Mouse (Mus musculus): Measurements from ENCODE around the gene Dscaml1.

Gene Dscaml1

DNA sequence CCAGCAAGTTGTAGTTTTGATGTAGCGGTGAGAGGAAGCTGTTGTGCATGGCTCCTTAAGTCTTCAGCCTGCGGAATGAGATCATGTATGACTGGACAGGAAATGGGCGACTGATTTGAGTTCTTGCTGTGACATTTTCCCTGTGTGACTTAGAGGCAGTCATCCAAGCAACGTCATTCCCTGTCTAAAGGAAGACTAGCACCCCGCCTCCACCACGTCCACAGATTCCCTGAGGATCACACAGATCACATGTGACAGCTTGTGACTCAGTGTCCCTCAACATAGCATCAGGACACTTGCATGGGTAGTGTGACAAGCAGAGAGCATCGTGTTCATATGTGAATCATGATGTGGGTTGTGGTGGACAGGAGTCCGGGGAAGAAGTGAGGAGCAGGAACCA is 147.6 kb downstream of the Dscaml1 start:
- DNase-seq = no peak

DNA sequence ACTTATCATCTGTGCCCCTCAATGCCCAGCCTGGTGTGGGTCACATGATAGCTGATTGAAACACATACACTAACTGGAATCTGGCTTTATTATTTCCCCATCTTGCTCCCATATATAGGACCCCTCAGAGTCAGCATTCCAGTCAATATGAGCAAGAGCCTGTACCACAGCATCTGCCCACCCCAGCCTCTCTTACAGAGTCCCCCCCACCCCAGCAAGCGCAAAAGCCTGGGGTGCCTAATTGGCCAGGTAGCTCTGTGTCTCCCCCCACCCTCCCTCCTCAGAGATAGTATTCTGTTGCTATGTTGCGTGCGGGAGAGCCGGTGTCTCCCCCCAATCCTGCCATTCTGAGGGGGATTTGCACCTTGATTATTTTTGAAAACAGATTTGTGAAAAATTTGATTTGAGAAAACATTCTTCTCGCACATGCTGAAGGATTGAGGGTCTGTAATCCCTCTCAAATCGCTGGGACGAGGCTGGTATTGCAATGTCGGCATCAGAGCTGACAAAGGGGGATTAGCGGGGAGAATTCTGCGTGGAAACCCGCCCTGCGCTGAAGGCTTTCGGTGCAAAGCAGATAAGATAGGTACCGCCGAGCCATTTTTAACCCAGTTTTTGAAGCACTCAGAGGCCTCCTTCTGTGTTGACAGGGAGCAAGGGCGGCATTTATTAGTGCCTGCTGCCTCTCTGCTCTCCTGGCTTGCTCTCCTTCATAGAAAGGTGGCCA is 153.8 kb downstream of the Dscaml1 start:
- no peak for DNase-seq

DNA sequence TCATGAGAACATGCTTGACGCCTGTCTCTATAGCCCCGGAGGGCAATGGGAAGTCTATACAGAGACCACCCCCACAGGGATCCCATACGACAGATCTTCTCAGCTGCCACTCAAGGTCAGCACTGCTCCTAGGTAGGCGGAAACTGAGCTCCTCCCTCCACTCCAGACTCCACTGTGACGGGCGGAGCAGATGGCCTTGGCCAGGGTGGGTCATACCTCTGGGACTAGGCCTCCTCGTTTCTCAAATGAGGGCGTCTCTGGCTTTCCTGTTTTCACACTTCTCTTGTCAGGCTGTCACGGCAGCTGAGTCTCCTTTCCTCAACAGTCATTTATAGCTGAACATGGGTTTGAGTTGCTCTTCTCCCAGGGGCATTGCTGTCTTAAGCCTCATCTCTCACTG is 160.0 kb downstream of the Dscaml1 start:
- no peak for DNase-seq

DNA sequence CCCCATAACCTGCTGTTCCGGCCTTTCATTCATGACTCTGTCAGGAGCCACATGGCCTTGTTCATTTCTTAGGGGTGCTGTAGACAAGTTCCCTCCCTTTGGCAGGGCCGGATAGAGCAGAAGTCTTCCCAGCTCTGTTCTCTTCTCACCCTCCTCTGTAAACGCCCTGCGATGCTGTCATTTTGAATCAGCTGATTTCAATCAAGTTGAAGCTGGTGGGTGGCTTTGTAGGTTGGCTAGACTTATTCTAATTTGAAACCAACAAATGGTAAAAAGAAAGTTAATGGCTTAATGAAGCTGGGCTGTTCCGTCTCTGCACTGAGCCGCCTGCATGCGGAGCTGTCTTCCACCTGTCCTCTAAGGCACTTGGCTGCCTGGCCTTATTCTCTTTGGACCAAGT is 161.3 kb downstream of the Dscaml1 start:
- no peak for DNase-seq

DNA sequence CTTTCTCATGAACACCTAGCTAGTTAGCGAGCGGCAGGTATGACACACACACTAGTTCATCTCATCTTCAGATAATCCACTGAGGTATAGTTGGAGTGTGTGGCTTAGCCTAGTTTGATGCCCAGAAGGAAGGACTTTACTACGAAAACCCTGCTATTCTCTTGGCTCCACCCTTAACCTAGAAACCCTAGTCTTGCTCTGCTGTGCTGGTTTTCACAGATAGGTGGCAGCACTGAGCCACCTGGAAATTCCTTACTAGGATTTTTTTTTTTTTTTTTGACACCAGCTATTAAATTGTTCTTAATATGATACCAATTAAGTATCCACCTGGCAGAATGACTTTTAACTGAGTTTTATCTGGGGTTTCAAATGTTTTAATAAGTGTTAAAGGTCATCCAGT is 163.4 kb downstream of the Dscaml1 start:
- peak; percentile 36 for DNase-seq

DNA sequence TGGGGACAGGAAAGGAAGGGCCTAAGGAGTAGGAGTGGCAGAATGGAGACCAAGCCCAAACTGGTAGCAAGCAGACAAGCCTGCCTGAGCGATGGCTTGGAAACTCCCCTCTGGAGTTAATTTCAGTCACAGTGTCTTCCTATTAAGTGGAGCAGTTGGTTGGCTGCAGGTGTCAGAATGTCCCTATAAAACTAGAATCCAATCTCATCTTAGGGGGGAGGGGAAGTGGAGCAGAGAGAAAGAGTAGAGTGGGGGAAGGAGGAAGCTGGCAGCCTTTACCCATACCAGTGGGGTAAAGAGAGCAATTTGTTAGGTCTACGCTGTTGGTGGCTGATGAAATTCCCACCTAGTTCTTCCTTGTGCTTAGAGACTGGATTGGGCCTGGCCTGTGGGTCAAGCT is 164.6 kb downstream of the Dscaml1 start:
- DNase-seq = no peak

DNA sequence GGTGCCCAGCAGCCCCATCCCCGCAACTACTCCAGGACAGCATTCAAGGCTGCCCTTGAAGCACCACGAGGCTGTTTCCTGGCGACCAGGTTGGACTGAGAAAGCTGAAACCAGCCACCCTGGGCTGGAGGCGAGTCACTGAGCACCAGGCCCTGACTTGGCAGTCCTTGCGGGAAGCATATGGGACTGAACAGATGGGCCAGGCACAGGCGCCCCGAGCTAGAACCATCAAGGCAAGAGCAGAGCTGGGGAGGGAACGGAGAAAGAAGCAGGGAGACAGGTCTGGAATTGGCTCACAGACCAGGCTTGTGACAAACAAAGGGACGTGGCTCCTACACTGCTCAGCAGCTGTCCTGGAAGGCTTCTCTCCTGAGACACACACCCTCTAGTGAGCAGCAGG is 165.9 kb downstream of the Dscaml1 start:
- DNase-seq = peak; percentile 22

DNA sequence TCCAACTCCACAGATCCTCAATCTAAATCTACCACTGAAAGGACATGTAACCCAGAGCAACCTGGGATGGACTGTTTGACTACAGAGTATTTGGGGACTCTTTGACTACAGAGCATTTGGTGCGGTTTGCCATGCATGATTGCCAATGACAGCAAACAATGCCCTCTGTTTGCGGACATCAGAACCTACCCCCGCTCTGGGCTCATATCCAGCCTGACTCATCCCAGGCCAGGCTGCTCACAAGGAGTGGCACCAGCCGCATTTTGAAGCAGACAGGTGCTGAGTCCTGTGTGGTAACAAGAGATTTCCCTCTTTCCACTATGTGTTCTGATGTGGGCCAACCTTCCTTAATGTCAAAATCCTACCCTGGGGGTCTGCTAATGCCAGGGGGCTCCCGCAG is 171.7 kb downstream of the Dscaml1 start:
- DNase-seq = no peak

DNA sequence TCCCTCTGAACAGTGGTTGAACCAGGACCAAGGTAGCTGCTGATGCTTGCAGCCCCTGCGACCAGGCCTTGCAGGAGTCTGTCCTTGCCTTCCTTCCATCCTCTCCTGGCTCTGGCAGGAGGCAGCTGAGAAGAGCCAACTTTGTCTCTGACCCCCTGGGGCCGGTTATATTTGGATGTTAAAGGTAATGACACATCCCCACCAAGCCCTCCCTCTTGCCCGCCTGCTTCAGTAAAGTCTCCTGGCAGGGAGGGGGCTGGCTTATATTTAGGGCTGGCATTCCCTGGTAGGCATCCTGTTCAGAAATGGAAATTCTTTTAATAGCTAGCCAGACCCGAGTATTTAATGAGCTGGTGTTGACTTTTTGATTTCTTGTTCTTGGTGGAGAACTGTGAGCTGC is 172.9 kb downstream of the Dscaml1 start:
- no peak for DNase-seq

DNA sequence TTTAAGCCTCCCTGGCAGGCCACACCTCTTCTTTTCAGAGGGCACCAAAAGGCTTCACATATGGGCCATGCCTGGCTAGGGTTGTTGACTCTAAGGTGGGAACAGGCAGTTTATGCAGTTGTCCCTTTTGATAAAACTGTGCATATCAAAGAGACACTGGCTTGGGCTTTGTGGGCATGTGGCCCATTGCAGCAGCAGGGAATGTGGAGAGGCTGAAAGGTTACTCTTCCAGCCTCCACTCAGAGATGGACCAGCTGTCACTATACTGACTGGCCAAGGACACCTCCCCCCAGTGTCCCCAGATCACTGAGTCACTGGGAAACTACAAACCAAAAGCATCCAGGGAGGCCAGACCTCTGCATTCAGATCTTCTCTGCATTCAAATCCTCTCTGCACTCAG is 180.9 kb downstream of the Dscaml1 start:
- DNase-seq = no peak

DNA sequence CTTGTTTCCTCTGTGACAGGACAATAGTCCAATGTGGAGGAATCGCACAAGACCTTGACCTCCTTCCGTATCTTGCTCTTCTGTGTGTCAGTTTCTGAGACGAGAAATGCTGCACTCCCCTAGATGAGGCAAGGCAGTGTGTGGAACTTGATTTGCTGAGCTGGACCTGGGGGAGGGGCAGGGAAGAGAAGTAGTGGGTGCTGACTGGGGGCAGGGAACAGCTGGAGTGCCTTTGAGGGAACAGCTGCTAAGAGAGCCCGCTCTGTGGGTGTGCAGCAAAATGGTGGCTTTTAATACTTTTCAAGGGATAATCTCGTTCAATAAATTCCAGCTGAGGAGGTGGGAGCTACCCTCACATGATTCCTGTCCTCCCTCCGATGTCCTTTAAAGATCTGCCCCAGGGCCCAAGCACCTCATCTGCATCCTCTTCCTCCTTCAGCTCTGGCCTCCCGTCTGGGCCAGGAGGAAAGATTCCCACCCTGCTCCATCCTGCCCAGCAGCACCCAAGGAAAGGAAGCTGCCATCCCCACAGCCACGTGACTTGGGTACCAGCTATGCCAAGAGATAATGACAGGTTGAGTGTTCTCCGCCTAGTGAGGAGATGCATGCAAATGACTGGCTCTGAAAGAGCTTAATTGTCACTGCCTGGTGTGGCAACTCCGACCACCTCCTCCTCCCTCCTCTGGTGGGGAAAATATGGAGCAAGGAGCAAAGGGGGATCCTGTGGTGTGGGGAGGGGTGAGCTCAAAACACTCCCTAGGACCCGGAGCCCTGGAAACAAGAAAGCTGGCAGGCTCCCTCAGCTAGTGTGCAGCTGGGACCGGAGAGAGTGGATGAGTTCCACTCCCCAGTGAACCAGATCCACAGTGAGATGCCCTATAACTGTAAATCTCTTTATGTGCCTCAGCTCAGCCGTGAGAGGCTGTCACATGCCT is 181.9 kb downstream of the Dscaml1 start:
- DNase-seq = peak; percentile 64

DNA sequence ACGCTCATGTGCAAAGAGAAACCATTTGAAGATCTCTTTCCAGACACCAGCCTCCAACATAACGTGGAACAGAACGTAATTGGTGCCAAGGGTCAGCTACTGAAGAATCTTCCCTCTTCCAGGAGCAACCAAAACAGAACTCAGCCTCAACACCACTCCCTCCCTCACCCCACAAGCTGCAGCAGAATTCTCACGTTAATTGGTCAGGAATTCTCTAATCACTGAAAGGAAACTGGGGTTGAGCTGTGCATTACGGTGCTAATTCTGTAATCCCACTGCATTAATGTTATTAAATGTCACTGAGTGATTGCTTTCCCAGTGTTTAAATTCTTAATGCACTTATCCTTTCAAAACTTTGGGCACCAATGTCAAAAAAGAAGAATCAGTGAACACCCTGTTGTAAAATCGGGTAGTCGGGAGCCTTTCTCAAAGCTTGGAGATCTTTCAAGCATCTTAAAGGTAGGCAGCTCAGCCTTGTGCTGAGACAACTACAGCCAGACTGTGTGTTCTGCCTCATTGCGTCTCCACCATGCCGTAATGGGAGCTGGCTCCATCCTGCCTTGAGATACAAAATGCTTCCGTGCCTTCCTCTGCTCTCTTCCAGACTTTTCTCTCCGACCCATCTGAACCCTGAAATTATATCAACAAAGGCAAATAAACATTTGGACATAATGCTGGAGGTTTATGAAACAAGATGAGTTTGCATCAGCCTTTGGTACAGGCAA is 184.1 kb downstream of the Dscaml1 start:
- DNase-seq = no peak

DNA sequence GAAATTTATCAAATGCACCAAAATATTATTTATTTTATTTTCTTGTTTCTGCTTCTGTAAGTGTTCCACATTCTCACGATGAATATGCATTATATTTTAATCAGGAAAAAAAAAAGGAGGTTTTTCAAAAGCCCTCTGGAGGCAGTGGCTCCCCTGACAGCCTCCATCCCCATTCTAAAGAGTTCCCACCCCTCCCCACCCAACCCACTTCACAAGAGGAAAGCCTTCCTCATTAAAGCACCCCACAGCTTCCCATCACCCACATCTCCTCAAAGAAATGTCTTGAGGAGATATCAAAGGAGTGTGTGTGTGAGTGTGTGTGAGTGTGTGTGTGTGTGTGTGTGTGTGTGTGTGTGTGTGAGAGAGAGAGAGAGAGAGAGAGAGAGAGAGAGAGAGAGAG is 188.2 kb downstream of the Dscaml1 start:
- DNase-seq = no peak

DNA sequence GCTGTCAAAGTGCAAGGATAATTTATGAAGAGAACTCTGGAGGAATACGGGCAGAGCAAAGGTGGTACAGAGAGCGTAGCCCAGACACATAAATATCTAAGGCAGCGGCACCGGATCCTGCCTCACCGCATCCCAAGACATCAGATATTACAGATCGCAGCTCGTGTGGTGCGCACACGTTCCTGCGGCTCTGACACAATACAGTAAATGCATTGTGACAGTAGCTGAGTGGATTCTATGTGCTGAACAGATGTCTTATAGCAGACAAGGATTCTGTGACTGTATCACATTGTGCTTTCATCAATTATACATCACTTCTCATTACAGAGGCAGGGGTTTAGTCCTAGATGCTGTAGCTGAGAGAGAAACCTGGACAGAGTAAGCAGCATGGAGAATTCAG is 191.5 kb downstream of the Dscaml1 start:
- no peak for DNase-seq

DNA sequence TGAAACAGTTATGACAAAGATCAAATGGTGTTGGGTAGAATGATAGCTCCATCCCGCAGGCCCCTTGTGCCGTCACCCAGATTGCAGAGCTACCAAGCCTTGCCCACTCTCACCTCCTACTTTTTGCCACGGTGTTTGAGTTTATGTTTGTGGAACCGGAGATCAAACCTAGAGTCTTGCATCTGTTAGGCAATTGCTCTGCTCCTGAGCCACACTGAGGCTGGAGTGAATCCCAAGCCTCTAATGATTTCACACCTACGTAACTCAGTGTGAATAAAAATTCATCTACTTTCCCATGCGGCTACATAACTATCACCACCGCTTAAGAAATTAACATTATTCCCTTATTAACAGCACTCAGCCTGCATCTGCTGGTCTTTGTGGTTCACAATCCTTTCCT is 192.0 kb downstream of the Dscaml1 start:
- DNase-seq = no peak

DNA sequence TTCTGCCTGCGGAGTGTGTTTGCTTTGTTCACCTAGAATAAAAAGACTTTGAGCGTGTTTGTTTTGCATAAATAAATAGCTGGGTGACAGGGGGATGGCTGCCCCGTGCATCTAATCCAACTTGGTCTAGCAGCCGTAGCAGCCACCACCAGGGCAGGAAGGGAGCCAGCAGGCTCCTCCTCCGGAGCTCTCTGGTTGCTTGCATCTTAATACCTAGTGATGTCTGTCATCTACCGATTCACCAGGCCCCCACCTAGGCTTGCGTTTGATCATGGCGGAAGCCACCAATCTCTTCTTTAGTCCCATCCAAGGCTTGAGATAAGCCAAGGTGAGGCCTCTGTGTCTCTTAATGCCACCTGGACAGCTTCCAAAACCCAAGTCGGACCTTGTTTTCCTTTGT is 193.6 kb downstream of the Dscaml1 start:
- no peak for DNase-seq

DNA sequence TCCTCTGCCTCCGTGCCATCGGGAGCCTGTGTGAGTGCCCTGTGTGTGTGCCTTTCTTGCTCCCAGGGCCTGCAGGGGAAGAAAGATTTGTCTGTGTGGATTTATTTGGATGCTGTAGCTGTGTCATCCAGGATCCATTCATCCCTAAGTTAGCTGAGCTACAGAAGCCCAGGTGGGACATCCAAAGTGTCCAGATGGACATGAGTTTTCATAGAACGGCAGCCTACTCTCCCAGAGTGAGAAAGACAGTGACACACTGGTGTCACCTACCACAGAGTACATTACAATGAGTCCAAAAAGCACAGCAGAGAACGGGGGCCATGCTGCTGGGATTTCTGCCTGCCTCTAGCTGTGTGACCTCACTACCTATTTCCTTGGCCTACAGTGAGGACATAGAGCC is 194.5 kb downstream of the Dscaml1 start:
- DNase-seq = no peak

DNA sequence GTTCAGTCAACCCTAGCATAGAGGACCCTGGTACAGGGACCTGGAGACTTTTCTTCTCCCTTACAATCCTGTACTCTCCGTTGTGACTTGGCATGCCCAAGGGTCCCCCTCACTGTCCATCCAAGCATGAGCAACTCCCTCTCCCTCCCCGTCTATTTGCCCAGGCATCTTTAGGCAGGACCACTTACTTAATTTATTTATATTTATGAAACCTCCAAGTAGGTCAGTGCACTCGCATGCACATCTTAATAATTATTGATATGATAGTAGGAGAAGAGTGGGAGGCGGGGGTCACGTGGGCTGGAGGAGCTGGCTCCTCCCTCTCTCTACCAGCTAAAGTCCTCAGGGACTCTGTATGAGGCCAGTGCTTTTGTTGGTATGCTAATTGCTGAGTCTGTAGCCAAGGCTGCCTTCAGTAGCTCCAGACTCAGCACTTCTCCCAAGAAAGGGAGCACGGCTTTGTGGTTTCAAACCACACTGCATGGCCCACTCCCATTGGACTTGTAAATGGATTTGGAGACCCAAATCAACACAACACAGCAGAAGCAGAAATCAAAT is 199.5 kb downstream of the Dscaml1 start:
- no peak for DNase-seq

DNA sequence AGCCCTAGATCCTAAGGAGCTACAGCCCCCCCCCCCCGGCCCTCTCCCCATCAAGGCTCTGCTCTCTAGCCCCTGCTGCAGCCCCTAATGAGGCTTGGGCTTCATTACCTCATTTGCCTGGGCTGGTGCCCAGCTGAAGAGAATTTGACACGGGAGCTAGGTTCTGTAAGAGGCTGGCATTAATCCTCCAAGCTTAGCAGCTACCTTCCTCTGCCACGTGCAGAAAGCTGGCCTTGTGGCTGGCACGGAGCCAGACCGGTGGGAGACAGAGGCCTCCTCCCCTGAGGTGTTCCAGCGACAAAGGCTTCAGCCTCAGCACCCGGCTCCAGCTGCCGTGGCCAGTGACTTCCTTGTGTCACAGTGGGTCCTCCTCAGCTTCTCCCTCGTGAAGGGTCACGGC is 206.1 kb downstream of the Dscaml1 start:
- peak; percentile 42 for DNase-seq

DNA sequence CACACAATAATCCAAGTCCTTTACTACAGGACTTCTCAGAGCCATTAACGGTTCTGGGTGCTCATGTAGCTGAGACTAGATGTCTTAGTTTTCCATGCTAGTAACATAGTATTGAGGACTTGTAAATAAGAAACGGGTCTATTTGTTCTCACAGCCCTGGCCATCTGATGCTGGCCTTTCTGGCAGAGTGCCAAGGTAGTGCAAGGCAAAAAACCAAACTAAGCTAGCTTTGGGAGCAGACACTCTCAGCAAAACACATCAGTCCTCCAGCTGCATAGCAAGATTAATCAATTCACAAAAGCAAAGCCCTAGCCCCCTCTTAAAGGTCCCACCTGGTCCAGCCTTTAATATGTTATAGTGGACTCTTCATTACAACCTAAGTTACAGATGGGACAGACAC is 206.6 kb downstream of the Dscaml1 start:
- DNase-seq = peak; percentile 38

DNA sequence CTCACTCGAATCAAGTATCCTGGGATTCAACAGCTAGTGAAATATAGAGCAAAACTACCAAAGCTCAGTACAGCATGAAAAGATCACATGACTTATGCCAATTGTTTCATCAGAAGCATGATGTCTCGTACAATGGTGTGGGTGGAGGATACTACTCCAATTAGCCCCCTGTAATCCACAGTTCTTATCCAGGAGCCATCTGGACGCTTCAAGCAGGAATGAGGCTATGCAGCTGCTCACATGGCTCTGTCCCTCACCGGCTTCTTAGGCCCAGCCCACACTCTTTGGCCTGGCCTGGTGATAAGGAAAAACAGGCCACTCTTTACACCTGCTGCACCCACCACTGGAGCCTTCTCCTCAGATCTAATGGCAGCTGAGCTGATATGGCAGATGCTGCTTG is 208.6 kb downstream of the Dscaml1 start:
- DNase-seq = no peak

DNA sequence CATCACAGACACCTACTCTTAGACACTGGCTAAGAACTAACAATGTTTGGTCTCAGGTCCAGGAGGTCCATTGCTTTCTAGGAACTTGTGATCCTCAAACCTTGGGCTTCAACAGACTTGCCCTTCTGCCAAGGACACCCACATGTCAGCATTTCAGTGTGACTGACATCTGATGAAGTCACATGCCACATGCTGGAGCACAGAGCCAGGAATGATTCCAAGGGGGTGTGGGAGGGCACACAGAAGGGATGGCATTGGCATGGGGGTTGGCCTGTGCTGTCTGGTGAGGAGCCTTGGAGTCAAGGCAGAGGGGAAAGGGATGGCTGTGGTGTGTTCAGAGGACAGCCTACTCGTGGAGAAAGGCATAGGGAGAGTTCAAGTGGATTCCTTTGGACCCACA is 210.9 kb downstream of the Dscaml1 start:
- DNase-seq = no peak

DNA sequence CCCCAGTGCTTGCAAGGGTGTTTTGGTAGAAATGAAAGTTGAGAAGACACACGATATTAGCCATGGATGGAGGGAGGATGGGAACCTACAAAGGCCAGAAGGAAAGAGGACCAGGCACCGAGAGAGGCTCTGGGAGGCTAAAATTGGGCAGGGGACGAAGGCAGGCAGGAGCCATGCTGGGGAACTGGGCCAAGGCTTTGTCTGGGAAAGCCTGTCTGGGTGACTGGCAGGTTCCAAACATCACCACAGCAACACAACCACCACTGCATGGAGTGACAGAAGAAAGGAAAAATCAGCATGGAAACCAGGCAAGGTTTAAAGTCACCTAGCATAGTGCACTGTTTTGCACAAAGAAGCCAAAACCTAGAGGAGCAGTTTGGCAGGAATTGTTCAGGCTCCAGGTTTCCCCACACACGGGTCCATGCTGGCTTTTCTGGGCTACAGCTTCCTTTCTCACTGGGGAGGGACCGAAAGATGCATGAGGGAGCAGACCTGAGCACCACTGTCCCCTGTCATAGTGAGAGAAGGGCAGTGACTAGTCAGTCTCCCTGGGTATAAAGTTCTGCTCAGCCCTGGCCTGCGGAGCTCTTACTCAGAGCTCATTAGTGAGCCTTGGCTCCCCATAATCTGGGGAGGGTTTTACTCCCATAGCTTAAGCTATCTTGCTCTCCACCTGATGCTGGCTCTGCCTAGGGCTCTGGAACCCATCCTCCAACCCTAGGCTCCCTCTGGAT is 211.9 kb downstream of the Dscaml1 start:
- DNase-seq = no peak

Data from right cerebral cortex, postnatal 14 days (tissue).